Mouse (Mus musculus) CH12.LX (cell line): ENCODE data around the gene Scel. TPM values are rescaled to one million over a fixed set of nuclear protein-coding genes. Genes with fewer than 3 reads are reported as not detected.

Source experiments
- DNase-seq: peaks from one replicate; pipeline ENCODE4 v3.0.0-alpha.2; 2013; ENCODE audit errors: extremely low read depth
- H3K27ac ChIP-seq: 2 replicates; pipeline ENCODE4 v1.5.1; 2012; ENCODE audit warnings: low read depth, mild to moderate bottlenecking, control low read depth, moderate library complexity; ENCODE audit not compliant: insufficient read depth
- H3K27me3 ChIP-seq: replicated peaks from 2 replicates; pipeline ENCODE3; 2012; ENCODE audit warnings: inconsistent platforms
- H3K36me3 ChIP-seq, 2 experiments: replicated peaks in 1 of 2; 2 replicates each; pipeline versions ENCODE3 to v1.6.1; 2012; ENCODE audit warnings: inconsistent platforms in 1 of 2, low read length in 1 of 2, mild to moderate bottlenecking in 1 of 2, mixed read lengths in 1 of 2, moderate library complexity in 1 of 2; ENCODE audit not compliant: control insufficient read depth in 1 of 2, insufficient read depth in 1 of 2
- H3K4me1 ChIP-seq, 2 experiments: 2 replicates each; pipeline ENCODE4 v1.6.1; 2012; ENCODE audit warnings: inconsistent platforms in 1 of 2, moderate library complexity in 1 of 2; ENCODE audit not compliant: insufficient read depth in 2 of 2, control insufficient read depth in 1 of 2
- H3K4me2 ChIP-seq: 2 replicates; pipeline ENCODE4 v1.6.1; 2012; ENCODE audit warnings: low read depth, mild to moderate bottlenecking, control low read depth; ENCODE audit not compliant: poor library complexity, insufficient read depth, severe bottlenecking
- H3K4me3 ChIP-seq, 3 experiments: fragments of 150-350 bp in 1 of 3; sonication (generic) in 1 of 3; replicated peaks in 1 of 3; 2 replicates each; pipeline versions ENCODE3 to v1.5.1; 2011 to 2012; ENCODE audit warnings: low read depth in 2 of 3, low read length in 2 of 3, mild to moderate bottlenecking in 2 of 3, moderate library complexity in 2 of 3, control low read depth in 1 of 3, improper control_type of control experiment in 1 of 3, inconsistent platforms in 1 of 3, mixed read lengths in 1 of 3; ENCODE audit not compliant: poor library complexity in 1 of 3
- H3K79me2 ChIP-seq: replicated peaks from 2 replicates; pipeline ENCODE4 v1.6.1; 2012; ENCODE audit warnings: mild to moderate bottlenecking, moderate library complexity; ENCODE audit not compliant: control insufficient read depth, poor library complexity, insufficient read depth, severe bottlenecking; ENCODE audit errors: extremely low read depth
- H3K9ac ChIP-seq: 2 replicates; pipeline ENCODE4 v1.6.1; 2012; ENCODE audit warnings: low read depth, mild to moderate bottlenecking, control low read depth, moderate library complexity; ENCODE audit not compliant: insufficient read depth
- H3K9me3 ChIP-seq: replicated peaks from 2 replicates; pipeline ENCODE3; 2012; ENCODE audit warnings: low read length, inconsistent platforms, mixed read lengths
- BHLHE40 ChIP-seq: IDR thresholded peaks from 2 replicates; pipeline ENCODE4 v1.6.1; 2011; ENCODE audit warnings: mild to moderate bottlenecking, low read depth, low read length, improper control_type of control experiment
- CHD1 ChIP-seq: IDR thresholded peaks from 2 replicates; pipeline ENCODE4 v1.6.1; 2012; ENCODE audit warnings: low read depth, low read length, improper control_type of control experiment, inconsistent platforms
- CHD2 ChIP-seq: IDR thresholded peaks from 2 replicates; pipeline ENCODE4 v1.6.1; 2011; ENCODE audit warnings: low read length, improper control_type of control experiment
- CTCF ChIP-seq, 2 experiments: IDR thresholded peaks in 1 of 2; conservative IDR thresholded peaks in 1 of 2; 2 replicates each; pipeline ENCODE4 v1.5.1; 2011 to 2012; ENCODE audit warnings: low read depth in 2 of 2, low read length in 2 of 2, improper control_type of control experiment in 1 of 2, inconsistent platforms in 1 of 2, mild to moderate bottlenecking in 1 of 2, moderate library complexity in 1 of 2
- ELF1 ChIP-seq: IDR thresholded peaks from 2 replicates; pipeline ENCODE4 v1.6.1; 2014; ENCODE audit warnings: low read depth, mild to moderate bottlenecking, inconsistent platforms, low read length, improper control_type of control experiment
- EP300 ChIP-seq: IDR thresholded peaks from 2 replicates; pipeline ENCODE4 v1.6.1; 2011; ENCODE audit warnings: low read length, improper control_type of control experiment
- ETS1 ChIP-seq: conservative IDR thresholded peaks from 2 replicates; pipeline ENCODE4 v1.6.1; 2012; ENCODE audit warnings: low read depth, mild to moderate bottlenecking, inconsistent platforms, low read length, improper control_type of control experiment, moderate library complexity
- GABPA ChIP-seq: IDR thresholded peaks from 2 replicates; pipeline ENCODE4 v1.6.1; 2012; ENCODE audit warnings: low read depth, low read length, improper control_type of control experiment, inconsistent platforms; ENCODE audit not compliant: insufficient replicate concordance
- HCFC1 ChIP-seq: IDR thresholded peaks from 2 replicates; pipeline ENCODE4 v1.6.1; 2012; ENCODE audit warnings: low read depth, mild to moderate bottlenecking, inconsistent platforms, low read length, improper control_type of control experiment
- IRF4 ChIP-seq: IDR thresholded peaks from 2 replicates; pipeline ENCODE4 v1.6.1; 2014; ENCODE audit warnings: low read depth, mild to moderate bottlenecking, inconsistent platforms, low read length, improper control_type of control experiment
- JUN ChIP-seq: IDR thresholded peaks from 2 replicates; pipeline ENCODE4 v1.6.1; 2011; ENCODE audit warnings: low read depth, mild to moderate bottlenecking, low read length, improper control_type of control experiment, moderate library complexity; ENCODE audit not compliant: insufficient read depth
- JUND ChIP-seq: conservative IDR thresholded peaks from 2 replicates; pipeline ENCODE4 v1.6.1; 2011; ENCODE audit warnings: low read depth, low read length, improper control_type of control experiment
- MAFK ChIP-seq: IDR thresholded peaks from 2 replicates; pipeline ENCODE4 v1.6.1; 2011; ENCODE audit warnings: low read length, improper control_type of control experiment; ENCODE audit not compliant: insufficient replicate concordance
- MAX ChIP-seq: IDR thresholded peaks from 2 replicates; pipeline ENCODE4 v1.6.1; 2011; ENCODE audit warnings: low read length, improper control_type of control experiment
- MAZ ChIP-seq: IDR thresholded peaks from 2 replicates; pipeline ENCODE4 v1.6.1; 2012; ENCODE audit warnings: low read depth, mild to moderate bottlenecking, inconsistent platforms, low read length, improper control_type of control experiment, moderate library complexity
- MEF2A ChIP-seq: IDR thresholded peaks from 2 replicates; pipeline ENCODE4 v1.6.1; 2014; ENCODE audit warnings: low read depth, mild to moderate bottlenecking, inconsistent platforms, low read length, improper control_type of control experiment, borderline replicate concordance
- MXI1 ChIP-seq: IDR thresholded peaks from 2 replicates; pipeline ENCODE4 v1.6.1; 2011; ENCODE audit warnings: mild to moderate bottlenecking, low read depth, low read length, improper control_type of control experiment
- MYC ChIP-seq: IDR thresholded peaks from 2 replicates; pipeline ENCODE4 v1.6.1; 2011; ENCODE audit warnings: low read depth, mild to moderate bottlenecking, improper control_type of control experiment, low read length
- NELFE ChIP-seq: IDR thresholded peaks from 2 replicates; pipeline ENCODE4 v1.6.1; 2011; ENCODE audit warnings: low read depth, low read length, improper control_type of control experiment
- PAX5 ChIP-seq: IDR thresholded peaks from 2 replicates; pipeline ENCODE4 v1.6.1; 2012; ENCODE audit warnings: low read length, inconsistent platforms, mixed read lengths
- RCOR1 ChIP-seq: conservative IDR thresholded peaks from 2 replicates; pipeline ENCODE4 v1.6.1; 2012; ENCODE audit warnings: low read depth, mild to moderate bottlenecking, inconsistent platforms, low read length, improper control_type of control experiment
- SIN3A ChIP-seq: IDR thresholded peaks from 2 replicates; pipeline ENCODE4 v1.6.1; 2012; ENCODE audit warnings: low read length, improper control_type of control experiment, inconsistent platforms
- SMC3 ChIP-seq: IDR thresholded peaks from 2 replicates; pipeline ENCODE4 v1.6.1; 2011; ENCODE audit warnings: low read depth, low read length, improper control_type of control experiment
- TBP ChIP-seq: conservative IDR thresholded peaks from 2 replicates; pipeline ENCODE4 v1.6.1; 2011; ENCODE audit warnings: low read depth, low read length, improper control_type of control experiment
- TCF12 ChIP-seq: IDR thresholded peaks from 2 replicates; pipeline ENCODE4 v1.6.1; 2014; ENCODE audit warnings: low read depth, mild to moderate bottlenecking, inconsistent platforms, low read length, improper control_type of control experiment
- USF1 ChIP-seq: IDR thresholded peaks from 2 replicates; pipeline ENCODE4 v1.6.1; 2014; ENCODE audit warnings: low read depth, mild to moderate bottlenecking, inconsistent platforms, low read length, improper control_type of control experiment
- USF2 ChIP-seq: conservative IDR thresholded peaks from 2 replicates; pipeline ENCODE4 v1.6.1; 2011; ENCODE audit warnings: low read depth, low read length, improper control_type of control experiment
- ZC3H11A ChIP-seq: IDR thresholded peaks from 2 replicates; pipeline ENCODE4 v1.6.1; 2012; ENCODE audit warnings: low read depth, mild to moderate bottlenecking, inconsistent platforms, low read length, improper control_type of control experiment
- ZKSCAN1 ChIP-seq: IDR thresholded peaks from 2 replicates; pipeline ENCODE4 v1.6.1; 2012; ENCODE audit warnings: low read depth, inconsistent platforms, low read length, improper control_type of control experiment, borderline replicate concordance
- ZMIZ1 ChIP-seq: IDR thresholded peaks from 2 replicates; pipeline ENCODE4 v1.6.1; 2012; ENCODE audit warnings: low read depth, mild to moderate bottlenecking, inconsistent platforms, low read length, improper control_type of control experiment
- ZNF384 ChIP-seq: IDR thresholded peaks from 2 replicates; pipeline ENCODE4 v1.6.1; 2012; ENCODE audit warnings: low read depth, low read length, improper control_type of control experiment, inconsistent platforms
- dilution Hi-C: fragments of 300-500 bp; cut with MboI; formaldehyde crosslinking; loops from 2 replicates; pipeline ENCODE4 v1.14.3; 2020; ENCODE audit warnings: low sequenced_read_pairs; ENCODE audit not compliant: extremely low pct_unique_long_range_greater_than_20kb, extremely low pct_ligation_motif_present
- in situ Hi-C: fragments of 300-500 bp; cut with MboI; formaldehyde crosslinking; loops from 3 replicates; pipeline ENCODE4 v1.14.3; 2019; ENCODE audit warnings: low sequenced_read_pairs, low pct_ligation_motif_present, low pct_unique_long_range_greater_than_20kb, mixed read lengths
- polyA plus RNA-seq: library from polyadenylated mRNA; unstranded; fragments of >175 nt; gene quantifications from 2 replicates; pipeline ENCODE4 v1.2.1, GENCODE M21; 2012; ENCODE audit warnings: low read depth; ENCODE audit not compliant: insufficient read length
- total RNA-seq, 2 experiments: library from RNA; depleted of rRNA; stranded (reverse); fragments of 300-350 nt in 1 of 2; fragments of >200 nt in 1 of 2; gene quantifications; 2 replicates each; pipeline ENCODE4 v1.2.3; 2012 to 2014

Scel gene
- total and polyA plus RNA-seq, 3 experiments = 0.04 to 0.31 (median 0.31) TPM

DNA sequence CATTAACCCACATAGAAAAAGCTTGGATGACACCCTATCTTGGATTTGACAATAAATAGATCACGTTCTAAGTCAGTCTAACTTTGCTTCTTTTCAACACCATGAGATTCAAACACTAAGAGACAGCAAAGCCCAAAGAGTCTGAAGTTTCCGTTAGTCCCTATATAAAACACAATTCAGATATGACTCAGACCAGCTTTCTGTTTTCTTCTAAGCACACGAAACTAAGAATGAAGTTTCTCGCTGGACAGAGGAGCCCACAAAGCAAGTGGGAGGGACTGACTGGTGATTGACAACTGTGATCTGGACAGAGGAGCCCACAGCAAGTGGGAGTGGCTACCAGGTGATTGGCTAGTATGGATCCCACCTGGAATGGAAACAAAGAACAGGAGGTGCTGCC, 106.6 kb downstream of the Scel start (continued):
- TF ChIP-seq CHD2 (no peak; the same call in 1 of the 2 replicates), JUND (peak; percentile 95), CTCF (conservative IDR thresholded peaks at IDR 0.05 in 1 of 2, IDR thresholded peaks at IDR 0.05 in 1 of 2; ENCODE audit: low read depth in 2 of 2, low read length in 2 of 2) (no peak), PAX5 (no peak), MAZ (no peak; the same call in 1 of the 2 replicates), EP300 (peak; percentile 92), ELF1 (no peak; the same call in 1 of the 2 replicates), MXI1 (no peak), MEF2A (peak; percentile 80; the same call in 1 of the 2 replicates), GABPA (no peak), ZNF384 (no peak), ZMIZ1 (0 out of 2 replicates have a peak, but pooled peaks have one; percentile 30), HCFC1 (no peak), CHD1 (no peak), USF2 (no peak), ZC3H11A (no peak), NELFE (0 out of 2 replicates have a peak, but pooled peaks have one; percentile 29)

DNA sequence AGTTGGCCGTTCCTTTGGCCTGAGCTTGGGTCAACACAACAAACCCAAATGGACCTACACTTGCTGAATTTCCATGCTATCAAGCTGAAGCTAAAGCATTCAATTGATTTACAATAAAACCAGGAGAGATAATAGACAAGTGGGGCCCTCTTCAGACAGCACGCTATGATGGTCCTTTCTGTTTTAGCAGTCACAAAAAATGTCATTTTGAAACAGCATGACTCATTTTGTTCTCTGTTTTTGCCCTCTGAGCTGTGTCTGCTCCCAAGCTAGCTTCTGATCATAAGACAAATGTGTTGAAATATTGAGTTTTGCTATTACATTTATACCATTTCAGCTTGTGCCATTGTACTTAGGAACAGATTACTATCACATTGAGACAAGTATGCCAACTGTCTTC, 108.1 kb downstream of the Scel start:
- H3K4me1 ChIP-seq = peaks cover 10% of the 10 kb centered on the region in 2 experiments; a peak in 3 of 4 replicates
- H3K79me2 ChIP-seq = no peaks in the 10 kb centered on the region
- peak; percentile 40 for DNase-seq
- H3K4me2 ChIP-seq = no peak overlapping the region; the same call in 1 of the 2 replicates
- no peaks in the 10 kb centered on the region for H3K36me3 ChIP-seq
- H3K27ac ChIP-seq = no peak overlapping the region; the same call in 1 of the 2 replicates
- TF ChIP-seq JUN (peak; percentile 89), MAZ (no peak), GABPA (no peak), MAX (no peak), JUND (peak; percentile 96), IRF4 (peak; percentile 96), USF1 (no peak), SIN3A (no peak), CTCF (conservative IDR thresholded peaks at IDR 0.05 in 1 of 2, IDR thresholded peaks at IDR 0.05 in 1 of 2; ENCODE audit: low read depth in 2 of 2, low read length in 2 of 2) (peak in 1 of 2 experiments; percentile 31; a peak in 2 of 4 replicates), CHD2 (no peak), CHD1 (no peak), ZKSCAN1 (no peak), SMC3 (no peak), TBP (no peak), MYC (no peak), EP300 (peak; percentile 92), BHLHE40 (peak; percentile 65; the same call in 1 of the 2 replicates), MXI1 (no peak), TCF12 (no peak), ZNF384 (peak; percentile 49), MAFK (no peak), ZC3H11A (no peak), RCOR1 (peak; percentile 62; the same call in 1 of the 2 replicates), USF2 (no peak), ETS1 (peak; percentile 36; the same call in 1 of the 2 replicates)
- dilution Hi-C loops = no loop called here
- no peak overlapping the region for H3K4me3 ChIP-seq
- no peaks in the 10 kb centered on the region for H3K9me3 ChIP-seq
- H3K27me3 ChIP-seq = no peaks in the 10 kb centered on the region
- no peak overlapping the region for H3K9ac ChIP-seq
- in situ Hi-C loops = no loop called here
